Mouse (Mus musculus) megakaryocyte, embryonic 14.5 days (primary cell): ENCODE results near the gene Mob3a. TPM values are rescaled to one million over a fixed set of nuclear protein-coding genes. Genes with fewer than 3 reads are reported as not detected.

Experiments used
- H3K27me3 ChIP-seq: replicated peaks from 2 replicates; pipeline ENCODE3; 2012; ENCODE audit warnings: inconsistent platforms
- H3K36me3 ChIP-seq: replicated peaks from 2 replicates; pipeline ENCODE3; 2012; ENCODE audit warnings: low read length, inconsistent platforms, mixed read lengths
- H3K4me1 ChIP-seq: 2 replicates; pipeline ENCODE4 v1.6.1; 2012; ENCODE audit warnings: inconsistent platforms
- H3K4me3 ChIP-seq: replicated peaks from 2 replicates; pipeline ENCODE3; 2012; ENCODE audit warnings: moderate library complexity, mild to moderate bottlenecking, inconsistent platforms
- H3K9me3 ChIP-seq: 2 replicates; pipeline ENCODE4 v1.6.1; 2012; ENCODE audit warnings: inconsistent platforms
- FLI1 ChIP-seq: IDR thresholded peaks from 2 replicates; pipeline ENCODE4 v1.6.1; 2012; ENCODE audit warnings: low read length, inconsistent platforms, mixed read lengths
- GATA1 ChIP-seq: IDR thresholded peaks from 3 replicates; pipeline ENCODE4 v1.6.1; 2012; ENCODE audit warnings: mixed read lengths, low read length, inconsistent platforms, borderline replicate concordance
- polyA plus RNA-seq: library from polyadenylated mRNA; stranded (reverse); fragments of >175 nt; gene quantifications from 2 replicates; pipeline ENCODE4 v1.2.3, GENCODE M21; 2012; ENCODE audit warnings: low replicate concordance; ENCODE audit not compliant: insufficient read depth

Mob3a gene
- 61.8 and 135 TPM in 2 replicates for polyA plus RNA-seq

DNA sequence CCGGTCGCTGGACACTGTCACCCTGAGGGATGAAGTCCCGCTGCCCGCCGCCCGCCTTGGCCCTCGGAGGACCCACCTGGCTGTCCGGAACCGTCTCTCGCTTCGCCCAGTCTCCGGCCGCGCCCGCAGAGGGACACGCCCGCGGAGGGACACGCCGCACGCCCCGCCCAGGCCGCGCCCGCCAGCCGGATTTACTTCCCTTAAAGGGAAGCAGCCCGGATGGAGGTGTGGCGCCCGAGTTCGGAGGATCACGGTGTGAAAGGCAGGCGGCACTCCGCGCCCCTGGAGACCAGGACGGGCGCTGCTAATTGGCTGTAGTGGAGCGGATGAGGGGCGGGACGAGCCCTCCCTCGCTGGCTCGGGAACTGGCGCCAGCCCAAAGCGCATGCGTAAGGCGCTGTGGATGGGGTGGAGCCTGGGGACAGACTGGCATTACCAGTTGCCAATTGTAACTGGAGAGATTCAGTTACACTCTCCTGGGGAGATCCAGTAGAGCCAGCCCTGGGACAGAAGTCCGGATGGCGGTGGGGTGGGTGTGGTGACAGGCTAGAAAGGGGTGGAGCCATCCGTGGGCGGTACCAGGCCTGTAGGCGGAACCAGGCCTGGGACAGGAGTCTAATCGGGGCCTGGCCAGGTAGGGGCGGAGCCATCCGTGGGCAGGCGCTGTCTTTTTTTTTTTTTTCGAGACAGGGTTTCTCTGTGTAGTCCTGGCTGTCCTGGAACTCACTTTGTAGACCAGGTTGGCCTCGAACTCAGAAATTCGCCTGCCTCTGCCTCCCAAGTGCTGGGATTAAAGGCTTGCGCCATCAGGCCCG lies at the start of gene Mob3a, which contains the start of gene Izumo4:
Mob3a (minus strand) TSS at position 257 of the 815 bp plus-strand sequence.
Izumo4 (plus strand) TSS at position 464 of the 815 bp plus-strand sequence.
- Histone ChIP-seq H3K9me3 (no peaks in the 10 kb centered on the region), H3K36me3 (peaks cover 67% of the 10 kb centered on the region), H3K4me3 (peak within 1 kb of the TSS; percentile 95), H3K27me3 (no peaks in the 10 kb centered on the region), H3K4me1 (peaks cover 82% of the 10 kb centered on the region)
- TF ChIP-seq GATA1 (no peak), FLI1 (no peak)

DNA sequence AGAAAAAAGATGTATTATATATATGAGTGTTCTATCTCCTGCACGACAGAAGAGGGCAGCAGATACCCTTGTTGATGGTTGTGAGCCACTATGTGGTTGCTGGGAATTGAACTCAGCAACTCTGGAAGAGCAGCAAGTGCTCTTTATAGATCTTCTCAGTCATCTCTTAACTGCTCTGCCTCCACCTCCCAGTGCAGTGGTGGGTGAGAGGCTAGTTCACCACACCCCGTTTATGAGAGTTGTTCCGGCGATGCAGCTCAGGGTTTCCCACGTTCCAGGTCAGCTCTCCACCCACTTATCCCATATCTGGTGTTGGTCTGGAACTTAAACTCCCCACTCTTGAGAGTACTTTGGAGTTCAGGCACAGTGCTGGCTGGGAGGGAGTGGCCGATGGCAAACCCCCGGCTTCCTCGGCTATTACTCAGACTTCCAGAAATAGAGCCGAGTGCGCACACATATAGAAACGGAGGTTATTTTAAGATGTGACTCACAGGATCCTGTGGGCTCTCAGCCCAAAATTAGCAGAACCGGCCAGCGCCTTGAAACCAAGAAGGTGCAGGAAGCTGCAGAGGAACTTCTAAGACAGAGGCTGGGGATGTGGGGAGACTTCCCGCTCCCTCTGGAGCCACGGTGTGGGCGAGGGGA lies 49.5 kb upstream of the Mob3a start:
- H3K4me3 ChIP-seq, result peak overlapping the region; percentile 90
- no peaks in the 10 kb centered on the region for H3K27me3 ChIP-seq
- no peaks in the 10 kb centered on the region for H3K36me3 ChIP-seq
- no peaks in the 10 kb centered on the region for H3K9me3 ChIP-seq
- TF ChIP-seq GATA1 (no peak), FLI1 (no peak)
- peaks cover 67% of the 10 kb centered on the region for H3K4me1 ChIP-seq

DNA sequence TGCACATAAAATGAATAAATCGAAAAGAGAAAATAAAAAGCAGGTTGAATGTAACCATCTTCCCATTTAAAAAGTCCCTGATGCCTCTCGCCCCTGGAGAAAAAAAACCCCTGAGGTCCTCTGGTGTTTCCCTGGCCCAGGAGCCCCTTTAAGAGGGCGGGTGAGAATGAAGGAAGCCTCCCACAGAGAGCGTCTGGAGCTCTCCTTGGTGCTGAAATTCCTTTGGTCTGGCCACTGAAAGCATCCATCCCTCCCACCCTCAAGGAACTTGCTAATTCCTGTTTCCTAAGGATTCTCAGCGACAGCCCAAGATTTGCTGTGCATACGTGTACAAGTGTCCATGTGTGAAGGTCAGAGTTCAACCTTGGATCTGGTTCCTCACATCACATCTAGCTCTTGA lies 46.8 kb upstream of the Mob3a start:
- TF ChIP-seq FLI1 (no peak), GATA1 (no peak)
- peaks cover 67% of the 10 kb centered on the region for H3K4me1 ChIP-seq
- no peaks in the 10 kb centered on the region for H3K9me3 ChIP-seq
- H3K36me3 ChIP-seq, result no peaks in the 10 kb centered on the region
- H3K27me3 ChIP-seq, result no peaks in the 10 kb centered on the region
- no peak overlapping the region for H3K4me3 ChIP-seq

DNA sequence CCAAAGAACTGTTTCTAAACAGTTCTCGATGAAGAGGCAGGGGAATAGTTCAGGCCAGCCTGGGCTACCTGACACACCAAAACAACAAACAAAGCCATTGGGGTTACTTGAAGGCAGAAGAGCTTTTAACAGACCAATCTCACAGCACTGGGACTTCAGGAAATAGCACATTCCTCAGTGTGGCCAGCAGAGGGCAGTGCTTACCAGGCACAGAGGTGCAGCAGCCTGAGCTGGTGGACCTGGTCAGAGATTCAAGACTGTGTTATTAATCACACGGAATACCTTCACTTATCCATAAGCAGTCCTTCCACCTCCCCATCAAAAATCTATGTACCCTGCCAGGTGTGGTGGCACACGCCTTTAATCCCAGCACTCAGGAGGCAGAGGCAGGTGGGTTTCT lies 45.6 kb upstream of the Mob3a start:
- Histone ChIP-seq H3K36me3 (no peaks in the 10 kb centered on the region), H3K4me3 (no peak overlapping the region), H3K4me1 (peaks cover 69% of the 10 kb centered on the region), H3K27me3 (no peaks in the 10 kb centered on the region), H3K9me3 (no peaks in the 10 kb centered on the region)
- TF ChIP-seq GATA1 (no peak), FLI1 (no peak)

DNA sequence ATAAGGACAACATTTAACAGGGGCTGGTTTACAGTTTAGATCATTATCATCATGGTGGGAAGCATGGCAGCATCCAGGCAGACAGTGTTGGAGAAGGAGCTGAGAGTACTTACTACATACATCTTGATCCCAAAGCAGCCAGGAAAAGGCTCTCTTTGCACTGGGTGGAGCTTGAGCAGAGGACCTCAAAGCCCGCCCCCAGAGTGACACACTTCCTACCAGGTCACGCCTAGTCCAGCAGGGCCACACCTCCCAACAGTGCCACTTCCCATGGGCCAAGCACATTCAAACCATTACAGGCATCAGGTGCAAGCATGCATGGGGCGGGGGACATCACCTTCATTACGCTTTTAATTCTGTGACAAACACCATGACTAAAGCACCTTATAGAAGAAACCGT lies 42.5 kb upstream of the Mob3a start:
- H3K27me3 ChIP-seq, result no peaks in the 10 kb centered on the region
- TF ChIP-seq GATA1 (no peak), FLI1 (no peak)
- H3K4me1 ChIP-seq, result peaks cover 64% of the 10 kb centered on the region
- H3K36me3 ChIP-seq, result peaks cover 12% of the 10 kb centered on the region
- H3K9me3 ChIP-seq, result no peaks in the 10 kb centered on the region
- peak overlapping the region; percentile 77 for H3K4me3 ChIP-seq

- Histone ChIP-seq H3K36me3 (peaks cover 26% of the 10 kb centered on the region), H3K9me3 (no peaks in the 10 kb centered on the region), H3K27me3 (no peaks in the 10 kb centered on the region), H3K4me3 (peak within 1 kb of the TSS; percentile 96), H3K4me1 (peaks cover 68% of the 10 kb centered on the region)
- TF ChIP-seq FLI1 (no peak), GATA1 (no peak)
Observed at GRCm38 (mm10) chr10:80742180-80742978, 40.6 kb upstream of the Mob3a start, which contains the start of gene Ap3d1. Gene Ap3d1, minus strand, starts transcription at chr10:80742264.

- Histone ChIP-seq H3K27me3 (no peaks in the 10 kb centered on the region), H3K9me3 (no peaks in the 10 kb centered on the region), H3K36me3 (peaks cover 33% of the 10 kb centered on the region), H3K4me1 (peaks cover 71% of the 10 kb centered on the region), H3K4me3 (peak overlapping the region; percentile 96)
- TF ChIP-seq GATA1, result no peak
- TF ChIP-seq FLI1, result no peak
Observed at GRCm38 (mm10) chr10:80741634-80742179, 39.9 kb upstream of the Mob3a start.

DNA sequence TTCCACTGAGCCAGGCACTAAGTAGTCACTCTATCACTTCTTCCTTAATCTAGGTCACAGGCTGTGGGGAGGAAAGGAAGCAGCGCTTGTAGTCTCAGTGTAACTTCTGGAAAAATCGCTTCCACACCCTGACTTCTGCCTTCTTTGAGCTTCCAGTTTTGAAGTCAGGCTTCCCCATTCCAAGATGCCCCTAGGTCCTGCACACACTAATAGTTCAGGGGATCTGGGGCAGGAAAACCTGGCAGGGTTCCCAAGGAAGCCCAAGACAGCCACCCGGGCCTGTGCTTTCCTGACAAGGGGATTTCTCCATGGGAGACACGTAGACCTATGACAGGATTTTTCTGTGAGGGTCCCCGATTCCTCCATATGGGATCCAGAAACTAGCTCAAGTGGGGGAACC lies 39.4 kb upstream of the Mob3a start:
- Histone ChIP-seq H3K4me3 (peak overlapping the region; percentile 96), H3K9me3 (no peaks in the 10 kb centered on the region), H3K27me3 (no peaks in the 10 kb centered on the region), H3K36me3 (peaks cover 39% of the 10 kb centered on the region), H3K4me1 (peaks cover 76% of the 10 kb centered on the region)
- TF ChIP-seq GATA1, result no peak
- TF ChIP-seq FLI1, result no peak

DNA sequence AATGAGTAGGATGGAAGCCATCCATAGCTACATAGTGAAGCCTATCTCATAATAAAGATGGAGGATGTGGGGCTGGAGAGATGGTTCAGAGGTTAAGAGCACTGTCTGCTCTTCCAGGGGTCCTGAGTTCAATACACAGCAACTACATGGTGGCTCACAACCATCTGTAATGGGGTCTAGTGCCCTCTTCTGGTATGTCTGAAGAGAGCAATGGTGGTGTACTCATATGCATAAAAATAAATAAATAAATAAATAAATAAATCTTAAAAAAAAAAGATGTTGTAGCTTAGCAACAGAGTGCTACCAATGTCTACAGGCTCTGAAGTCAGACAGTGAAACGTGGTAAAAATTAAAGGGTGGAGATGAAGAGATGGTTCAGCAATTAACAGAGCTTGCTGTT lies 36.9 kb upstream of the Mob3a start:
- no peak for TF ChIP-seq GATA1
- no peak for TF ChIP-seq FLI1
- H3K27me3 ChIP-seq, result no peaks in the 10 kb centered on the region
- no peak overlapping the region for H3K4me3 ChIP-seq
- H3K36me3 ChIP-seq, result peaks cover 62% of the 10 kb centered on the region
- peaks cover 83% of the 10 kb centered on the region for H3K4me1 ChIP-seq
- H3K9me3 ChIP-seq, result no peaks in the 10 kb centered on the region
